Mouse (Mus musculus) right cerebral cortex, postnatal 4 days (tissue): ENCODE measurements around the gene Cmip.

Source experiments
- DNase-seq: peaks from one replicate; pipeline ENCODE4 v3.0.0-alpha.2; 2022

Gene Cmip

DNA sequence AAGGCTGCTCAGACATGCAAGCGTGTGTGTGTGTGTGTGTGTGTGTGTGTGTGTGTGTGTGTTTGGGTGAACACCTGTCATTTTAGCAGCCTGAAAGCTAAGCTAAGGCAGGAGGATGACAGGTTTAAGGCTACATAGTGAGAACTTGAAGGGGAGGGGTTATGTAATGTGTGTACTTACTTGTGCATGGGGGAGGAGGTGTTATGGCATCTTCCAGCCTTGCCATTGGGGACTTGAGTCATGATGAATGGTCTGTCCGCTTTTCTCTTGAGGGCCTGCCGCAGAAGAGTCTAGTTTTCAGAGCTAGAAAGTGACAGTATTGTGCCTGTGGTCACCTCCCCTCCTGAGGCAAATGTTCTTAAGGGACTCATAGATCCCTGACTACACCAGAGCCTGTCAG lies 174.7 kb downstream of the Cmip start:
- no peak for DNase-seq

- DNase-seq = no peak
These were observed 175.2 kb downstream of the Cmip start for GRCm38 (mm10) chr8:117432111-117432510.

GRCm38 (mm10) chr8:117433968-117434367 lies 177.1 kb downstream of the Cmip start:
- DNase-seq = no peak

DNA sequence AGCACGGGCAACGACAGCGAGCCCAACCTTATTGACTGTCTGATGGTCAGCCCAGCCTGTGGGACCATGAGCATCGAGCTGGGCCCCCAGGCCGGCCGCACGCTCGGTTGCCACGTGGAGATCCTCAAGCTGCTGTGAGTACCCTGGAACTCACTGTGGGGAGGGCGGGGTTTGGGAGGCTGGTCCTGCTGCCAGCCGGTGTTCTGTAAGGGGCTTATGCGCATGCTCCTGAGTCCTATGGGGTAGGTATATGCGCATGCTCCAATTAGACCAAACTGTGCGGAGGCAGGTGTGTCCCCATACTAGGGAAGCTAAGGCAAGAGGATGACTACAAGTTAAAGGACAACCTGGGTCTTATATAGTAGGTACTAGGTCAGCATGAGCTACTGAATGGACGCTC lies 179.9 kb downstream of the Cmip start:
- DNase-seq = no peak

- no peak for DNase-seq
These were observed 180.8 kb downstream of the Cmip start for GRCm38 (mm10) chr8:117437616-117438015.

- no peak for DNase-seq
These were observed 183.5 kb downstream of the Cmip start for GRCm38 (mm10) chr8:117440317-117440716.

GRCm38 (mm10) chr8:117440759-117441158 lies 183.9 kb downstream of the Cmip start:
- no peak for DNase-seq

DNA sequence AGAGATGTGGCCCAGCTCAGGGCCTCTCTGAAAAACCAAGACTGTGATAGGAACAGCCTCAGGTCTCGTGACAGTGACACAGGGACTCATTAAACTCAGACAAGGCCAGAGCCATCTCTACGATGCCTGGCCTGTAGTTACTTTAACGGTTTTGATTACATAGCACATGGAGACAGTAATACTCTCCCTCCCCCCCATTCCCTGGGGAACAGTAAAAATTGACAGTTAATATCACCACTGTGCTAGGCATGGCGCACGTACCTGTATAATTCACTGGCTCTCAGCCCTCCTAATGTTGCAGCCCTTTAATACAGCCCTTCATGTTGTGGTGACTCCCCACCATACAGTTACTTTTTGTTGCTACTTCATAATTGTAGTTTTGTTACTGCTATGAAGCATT lies 188.6 kb downstream of the Cmip start:
- DNase-seq = no peak

DNA sequence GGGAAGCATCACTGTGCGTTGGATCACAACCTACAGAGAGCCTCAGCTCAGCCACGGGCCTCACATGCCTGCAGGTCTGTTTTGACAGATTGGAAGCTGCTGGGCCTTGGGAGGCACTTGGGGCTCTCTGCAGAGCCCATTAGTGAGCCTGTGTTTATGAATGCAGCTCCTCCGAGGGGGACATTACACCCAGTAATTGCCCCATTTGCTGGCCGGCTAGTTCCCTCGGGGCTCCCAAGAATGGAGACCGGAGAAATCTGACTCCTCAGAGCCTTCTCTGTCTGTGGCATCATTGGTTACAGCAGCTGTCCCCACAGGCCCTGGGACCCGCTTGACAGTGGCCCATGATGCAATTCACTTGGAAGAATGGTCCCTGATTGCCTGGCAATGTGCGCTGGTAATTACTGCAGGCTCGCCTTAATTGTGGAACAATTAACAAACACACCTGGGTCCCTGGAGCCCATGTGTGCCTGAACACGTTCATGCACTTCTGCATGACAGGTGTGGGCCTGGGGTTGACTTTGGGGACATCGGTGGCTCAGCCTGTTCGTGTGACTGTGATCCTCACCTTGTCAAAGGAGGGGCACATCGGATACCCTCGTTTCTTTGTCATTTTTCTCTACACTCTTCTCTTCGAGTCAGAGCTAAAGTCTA lies 189.6 kb downstream of the Cmip start:
- no peak for DNase-seq

GRCm38 (mm10) chr8:117451072-117451471 lies 194.2 kb downstream of the Cmip start:
- peak; percentile 32 for DNase-seq

GRCm38 (mm10) chr8:117453974-117454373 lies 197.1 kb downstream of the Cmip start:
- no peak for DNase-seq

- no peak for DNase-seq
These were observed 197.8 kb downstream of the Cmip start for GRCm38 (mm10) chr8:117454516-117455116.

GRCm38 (mm10) chr8:117455701-117456100 lies 198.8 kb downstream of the Cmip start:
- DNase-seq = no peak

- DNase-seq = no peak
These were observed 201.6 kb downstream of the Cmip start for GRCm38 (mm10) chr8:117458440-117458839.

- DNase-seq = no peak
These were observed 205.9 kb downstream of the Cmip start for GRCm38 (mm10) chr8:117462701-117463284.

GRCm38 (mm10) chr8:117464525-117464924 lies 207.7 kb downstream of the Cmip start:
- peak; percentile 56 for DNase-seq

DNA sequence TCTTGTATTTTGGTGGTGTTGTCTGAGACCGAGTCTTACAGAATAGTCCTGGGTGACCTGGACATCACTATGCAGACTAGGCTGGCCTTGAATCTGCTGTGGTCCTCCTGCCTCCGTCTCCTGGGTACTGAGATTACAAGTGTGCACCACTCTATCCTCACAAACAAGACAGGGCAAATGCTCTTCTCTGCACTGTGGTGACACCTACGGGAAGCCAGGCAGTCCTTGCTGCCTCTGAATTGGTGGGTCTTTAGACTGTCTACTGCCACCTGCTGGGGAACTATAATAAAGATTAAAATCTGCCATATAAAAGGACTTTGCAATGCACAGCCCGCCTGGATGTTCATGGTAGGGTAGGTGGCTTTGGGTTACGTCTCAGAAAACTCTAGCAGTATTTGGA lies 208.4 kb downstream of the Cmip start:
- peak; percentile 62 for DNase-seq

GRCm38 (mm10) chr8:117467466-117467865 lies 210.6 kb downstream of the Cmip start:
- DNase-seq = no peak

DNA sequence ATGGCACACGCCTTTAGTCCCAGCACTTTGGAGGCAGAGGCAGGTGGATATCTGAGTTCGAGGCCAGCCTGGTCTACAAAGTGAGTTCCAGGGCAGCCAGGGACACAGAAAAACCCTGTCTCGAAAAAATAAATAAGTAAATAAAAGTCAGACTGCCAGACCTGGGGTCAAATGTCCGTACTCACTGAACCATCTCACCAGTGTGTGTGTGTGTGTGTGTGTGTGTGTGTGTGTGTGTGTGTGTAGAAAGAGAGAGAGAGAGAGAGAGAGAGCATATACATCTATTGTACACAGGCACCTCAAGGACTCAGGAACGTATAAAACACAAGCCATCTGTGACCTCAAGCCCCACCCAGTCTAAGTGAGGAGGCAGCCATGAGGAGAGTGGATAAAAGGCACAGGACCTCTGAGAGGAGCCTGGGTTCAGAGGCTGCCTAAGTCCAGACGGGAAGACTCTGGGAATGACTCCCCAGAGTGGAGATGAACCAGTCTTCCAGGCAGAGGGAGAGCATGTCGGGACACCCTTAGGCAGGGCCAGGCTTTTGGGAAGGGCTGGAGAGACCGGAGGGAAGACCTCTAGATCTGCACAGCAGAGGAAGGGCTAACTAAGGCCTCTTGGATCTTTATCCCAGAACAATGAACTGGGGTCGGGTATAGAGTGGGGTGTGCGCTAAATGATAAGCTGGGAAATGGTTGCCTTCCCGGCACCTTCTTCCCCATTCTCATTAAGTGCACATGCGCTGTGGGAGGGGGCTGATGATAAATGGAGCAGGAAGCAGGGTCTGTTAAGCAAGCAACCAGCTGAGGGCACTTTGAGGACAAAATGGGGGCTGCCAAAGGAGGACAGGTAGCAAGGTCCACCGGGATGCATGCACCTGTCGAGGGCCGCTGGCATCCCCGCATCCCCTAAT lies 212.8 kb downstream of the Cmip start:
- no peak for DNase-seq

DNA sequence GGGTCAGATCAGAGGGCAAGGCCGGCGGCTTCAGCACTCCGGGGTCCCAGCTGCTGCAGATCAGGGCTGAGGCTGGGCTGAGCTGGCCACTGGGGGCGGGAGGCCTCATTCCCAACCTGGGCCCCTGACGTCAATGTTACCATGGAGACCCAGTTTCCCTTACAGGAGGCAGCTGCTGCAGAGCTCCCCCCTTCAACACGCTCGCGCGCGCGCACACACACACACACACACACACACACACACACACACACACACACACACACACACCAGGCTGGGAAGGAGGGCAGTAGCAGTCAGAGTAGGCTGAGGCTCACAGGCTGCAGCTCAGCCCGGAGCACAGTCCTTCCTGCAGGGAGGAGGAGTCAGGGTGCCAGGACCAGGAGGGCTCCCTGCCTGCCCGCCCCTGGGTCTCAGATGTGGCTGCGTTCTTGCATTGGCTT lies 213.5 kb downstream of the Cmip start:
- peak; percentile 85 for DNase-seq

- peak; percentile 86 for DNase-seq
These were observed 214.3 kb downstream of the Cmip start for GRCm38 (mm10) chr8:117471174-117471573.

- no peak for DNase-seq
These were observed 214.8 kb downstream of the Cmip start for GRCm38 (mm10) chr8:117471655-117472054.

DNA sequence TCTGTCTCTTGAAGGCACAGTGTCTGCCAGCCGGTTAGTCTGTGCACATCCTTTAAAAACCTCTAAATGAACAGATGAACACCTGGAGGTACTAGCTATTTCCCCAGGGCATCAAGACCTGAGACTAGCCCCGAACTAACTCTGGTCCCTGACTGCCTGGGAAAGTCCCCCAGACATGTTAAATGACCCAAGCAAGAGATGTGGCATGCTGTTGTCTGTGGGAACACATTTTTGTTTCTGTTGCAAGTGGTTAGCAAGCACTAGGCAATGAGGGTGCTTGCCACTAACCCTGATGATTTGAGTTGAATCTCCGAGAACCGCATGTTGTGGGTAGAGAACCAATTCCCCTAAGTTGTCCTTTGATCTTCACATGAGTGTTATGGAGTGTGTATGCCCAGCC lies 215.5 kb downstream of the Cmip start:
- DNase-seq = no peak
